Mouse (Mus musculus): ENCODE measurements at regions not wholly inside any gene's neighbourhood (a gene's known extent, or its start where the extent isn't known, plus 50 kb on each side); places are given as distances from the start of the nearest gene placed in this dataset.
A peak's percentile ranks its signal among the peaks of the same experiment; 100 is the strongest.

DNA sequence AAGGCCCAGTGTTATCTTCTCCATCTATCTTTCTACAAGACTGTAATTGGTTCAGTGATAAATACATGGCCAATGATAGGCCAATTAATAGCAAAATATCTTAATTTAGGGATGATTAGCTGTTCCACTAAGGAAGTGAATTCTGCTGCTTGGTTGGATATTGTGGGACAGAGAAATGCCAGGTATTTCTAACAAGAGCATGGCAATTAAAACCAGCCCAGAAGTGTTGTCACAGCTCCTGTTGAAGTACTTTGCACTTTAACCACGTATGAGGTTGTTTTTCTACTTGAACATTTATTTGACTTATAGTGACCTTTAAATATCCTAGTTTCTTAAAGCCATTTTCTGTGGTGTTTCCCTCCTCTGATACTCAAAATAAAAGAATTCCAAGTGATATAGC is 65.7 kb upstream of the Acsl4 start:
- H3K27me3 ChIP-seq, result peaks cover 9% of the 10 kb centered on the region; the same call in 1 of the 2 replicates
- no peak overlapping the region for H3K4me3 ChIP-seq

DNA sequence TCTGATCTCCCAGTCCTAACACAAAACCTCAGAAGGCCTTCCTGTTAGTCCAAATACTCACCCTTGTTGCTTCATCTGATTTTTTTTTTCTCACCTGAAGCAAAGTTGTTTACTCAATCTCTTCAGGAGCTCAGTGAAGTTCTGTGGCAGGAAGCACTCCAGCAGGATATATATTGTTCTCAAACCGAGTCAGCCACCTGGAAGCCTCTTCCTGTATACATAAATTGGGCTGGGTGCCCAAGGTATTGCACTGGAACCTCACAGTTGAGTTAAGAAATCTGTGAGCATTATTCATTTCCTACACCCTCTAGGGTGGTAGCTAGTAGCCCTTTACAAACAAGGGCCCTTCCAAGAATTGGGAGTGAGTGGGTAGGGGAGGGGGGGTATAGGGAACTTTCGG is 73.8 kb upstream of the Acsl4 start:
- no peak overlapping the region for H3K4me3 ChIP-seq
- WGBS, result 67% methylated on average over 2 of the region's 2 CpGs
- no peak overlapping the region for H3K9ac ChIP-seq (replicated peaks)
- H3K9me3 ChIP-seq, result no peaks in the 10 kb centered on the region
- H3K4me1 ChIP-seq, result peaks cover 2% of the 10 kb centered on the region; the same call in 1 of the 2 replicates
- peaks cover 34% of the 10 kb centered on the region; the same call in 1 of the 2 replicates for H3K27me3 ChIP-seq
- no peak for ATAC-seq (ENCODE audit: low FRiP score, low read depth)
- H3K36me3 ChIP-seq, result no peaks in the 10 kb centered on the region
- H3K4me2 ChIP-seq (replicated peaks), result no peak overlapping the region
- no peak overlapping the region for H3K27ac ChIP-seq (replicated peaks)

More for the DNA sequence above, 65.7 kb upstream of the Acsl4 start:
- no peak overlapping the region for H3K9ac ChIP-seq (replicated peaks)
- no peaks in the 10 kb centered on the region for H3K36me3 ChIP-seq
- no peak overlapping the region for H3K4me2 ChIP-seq (replicated peaks)
- no peaks in the 10 kb centered on the region for H3K4me1 ChIP-seq
- H3K9me3 ChIP-seq, result no peaks in the 10 kb centered on the region
- no peak for ATAC-seq (ENCODE audit: low FRiP score, low read depth)
- 69% methylated on average over 1 of the region's 1 CpGs for WGBS
- no peak overlapping the region for H3K27ac ChIP-seq (replicated peaks)

DNA sequence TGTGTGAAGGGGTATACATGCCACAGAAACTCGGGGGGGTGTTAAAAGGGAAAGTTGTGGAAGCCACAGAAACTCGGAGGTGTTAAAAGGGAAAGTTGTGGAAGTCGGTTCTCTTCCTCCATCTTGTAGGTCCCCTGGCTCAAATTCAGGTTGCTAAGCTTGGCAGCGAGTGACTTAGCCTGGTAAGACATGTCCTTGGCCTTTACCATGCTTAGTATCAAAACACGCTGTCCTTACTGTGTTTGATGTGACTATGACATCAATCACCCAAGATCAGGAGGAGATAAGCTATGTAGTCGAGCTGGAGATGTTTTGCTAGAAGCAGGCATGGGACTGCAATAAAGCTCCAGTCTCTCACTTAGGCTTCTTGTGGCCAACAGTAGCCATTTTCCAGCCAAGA is 74.4 kb upstream of the Acsl4 start:
- Histone ChIP-seq H3K9me3 (no peaks in the 10 kb centered on the region), H3K4me3 (no peak overlapping the region), H3K36me3 (no peaks in the 10 kb centered on the region), H3K9ac (replicated peaks) (no peak overlapping the region), H3K27me3 (peaks cover 34% of the 10 kb centered on the region; the same call in 1 of the 2 replicates), H3K4me1 (peaks cover 4% of the 10 kb centered on the region; the same call in 1 of the 2 replicates), H3K27ac (replicated peaks) (no peak overlapping the region), H3K4me2 (replicated peaks) (no peak overlapping the region)
- 78% methylated on average over 6 of the region's 6 CpGs for WGBS
- ATAC-seq (ENCODE audit: low FRiP score, low read depth), result no peak

DNA sequence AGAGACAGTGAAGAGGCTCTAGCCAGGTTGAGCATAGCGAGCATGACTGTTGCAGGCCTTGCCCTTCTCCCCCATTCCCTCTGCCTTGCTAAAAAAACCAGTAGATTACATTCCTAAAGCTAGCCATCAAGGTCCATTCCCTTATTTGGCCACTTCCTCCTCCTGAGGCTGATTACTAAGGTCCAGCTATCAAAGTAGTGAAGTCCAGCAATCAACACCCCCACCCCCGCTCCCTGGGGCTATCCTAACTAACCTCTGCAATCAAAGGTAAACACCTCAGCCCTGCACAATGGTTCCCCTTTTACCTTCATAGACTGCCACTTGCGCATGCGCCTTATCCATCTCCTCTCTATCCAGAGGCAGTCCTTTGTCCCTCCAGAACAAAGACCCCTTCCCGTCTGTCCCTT is 77.5 kb upstream of the Acsl4 start:
- Histone ChIP-seq H3K36me3 (no peaks in the 10 kb centered on the region), H3K27ac (replicated peaks) (no peak overlapping the region)
- peak; percentile 83 for ATAC-seq (ENCODE audit: low FRiP score, low read depth)

DNA sequence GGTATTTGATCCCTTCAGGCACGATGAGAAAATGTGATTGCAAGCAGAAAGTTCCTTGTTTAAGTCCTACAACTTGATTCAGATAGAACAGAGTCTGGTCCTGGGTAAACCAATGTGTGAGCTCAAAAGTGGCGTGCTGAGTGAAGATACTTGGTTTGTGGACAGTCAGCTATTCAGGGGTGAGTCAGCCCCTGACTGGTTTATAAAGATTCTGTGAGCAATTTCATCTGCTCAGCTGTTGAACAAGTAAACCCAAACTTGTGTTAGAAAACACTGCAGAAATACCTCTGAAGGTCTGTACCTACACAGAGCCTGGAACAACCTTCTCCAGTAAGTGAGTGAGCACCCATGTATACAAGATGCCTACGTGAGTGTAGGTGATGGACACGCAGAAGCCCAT is 78.1 kb upstream of the Acsl4 start:
- ATAC-seq (ENCODE audit: low FRiP score, low read depth), result no peak
- H3K4me3 ChIP-seq, result no peak overlapping the region
- no peak overlapping the region for H3K9ac ChIP-seq (replicated peaks)
- peaks cover 22% of the 10 kb centered on the region; the same call in 1 of the 2 replicates for H3K27me3 ChIP-seq
- H3K4me2 ChIP-seq (replicated peaks), result no peak overlapping the region
- H3K4me1 ChIP-seq, result peaks cover 4% of the 10 kb centered on the region; the same call in 1 of the 2 replicates
- no peaks in the 10 kb centered on the region for H3K9me3 ChIP-seq
- no peaks in the 10 kb centered on the region for H3K36me3 ChIP-seq
- 39% methylated on average over 4 of the region's 4 CpGs for WGBS
- H3K27ac ChIP-seq (replicated peaks), result peak overlapping the region; percentile 20; the same call in 1 of the 2 replicates

More for the DNA sequence above, 77.5 kb upstream of the Acsl4 start:
- H3K27me3 ChIP-seq, result peaks cover 26% of the 10 kb centered on the region; the same call in 1 of the 2 replicates
- no peak overlapping the region for H3K9ac ChIP-seq (replicated peaks)
- H3K4me2 ChIP-seq (replicated peaks), result no peak overlapping the region
- H3K4me3 ChIP-seq, result no peak overlapping the region
- H3K9me3 ChIP-seq, result no peaks in the 10 kb centered on the region
- H3K4me1 ChIP-seq, result peaks cover 4% of the 10 kb centered on the region; the same call in 1 of the 2 replicates
- 15% methylated on average over 5 of the region's 5 CpGs for WGBS

DNA sequence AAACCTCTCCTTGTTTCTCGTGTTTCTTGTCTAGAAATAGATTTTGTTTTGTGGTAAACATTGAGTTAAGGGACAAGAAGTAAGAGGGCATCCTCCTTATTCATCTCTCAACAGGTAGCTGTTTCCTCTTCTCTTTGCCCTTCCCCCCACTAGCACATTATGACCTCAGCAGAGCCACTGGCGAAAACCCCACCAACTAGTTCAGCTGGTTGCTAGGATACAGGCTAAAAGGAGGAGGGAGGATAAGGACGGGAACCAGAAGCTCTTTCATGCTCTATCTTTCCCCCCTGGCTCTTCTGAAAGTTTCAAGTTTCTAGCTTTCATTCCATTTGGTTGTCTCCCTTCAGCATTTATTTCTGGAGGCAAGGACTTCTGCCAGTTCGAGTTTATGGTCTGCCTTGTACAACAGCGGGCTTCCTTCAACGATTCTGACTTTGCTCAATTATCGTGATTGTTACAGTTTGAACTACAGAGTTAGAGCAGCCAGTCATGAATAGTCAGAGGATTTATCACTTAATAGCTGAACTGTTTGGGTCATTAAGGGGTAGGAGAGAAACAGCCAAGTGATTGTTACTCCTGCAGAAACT is 78.8 kb upstream of the Acsl4 start:
- Histone ChIP-seq H3K4me3 (no peak overlapping the region), H3K9ac (replicated peaks) (no peak overlapping the region), H3K9me3 (no peaks in the 10 kb centered on the region), H3K36me3 (no peaks in the 10 kb centered on the region), H3K27ac (replicated peaks) (no peak overlapping the region), H3K27me3 (peaks cover 21% of the 10 kb centered on the region; the same call in 1 of the 2 replicates), H3K4me2 (replicated peaks) (no peak overlapping the region), H3K4me1 (peaks cover 4% of the 10 kb centered on the region; the same call in 1 of the 2 replicates)
- 0 out of 2 replicates have a peak, but pooled peaks have one; percentile 38 for ATAC-seq (ENCODE audit: low FRiP score, low read depth)
- 22% methylated on average over 7 of the region's 7 CpGs for WGBS

DNA sequence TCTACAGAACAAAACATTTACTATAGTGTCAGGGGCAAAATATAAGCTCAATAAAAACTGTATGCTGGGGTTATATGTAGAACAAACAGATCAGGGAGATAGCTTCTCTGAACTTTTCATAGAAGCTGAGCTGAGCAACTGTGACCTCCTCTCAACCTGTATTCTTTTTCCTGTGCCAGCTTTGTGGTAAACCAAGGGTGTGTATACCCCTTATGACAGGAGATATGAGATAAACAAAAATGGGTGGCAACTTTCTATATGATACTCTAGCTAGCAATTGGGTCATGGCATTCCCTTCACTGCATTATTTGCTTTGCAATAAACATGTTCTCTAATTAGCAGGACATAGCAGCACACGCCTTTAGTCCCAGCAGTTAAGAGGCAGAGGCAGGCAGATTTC is 79.7 kb upstream of the Acsl4 start:
- Histone ChIP-seq H3K4me2 (replicated peaks) (no peak overlapping the region), H3K27ac (replicated peaks) (no peak overlapping the region), H3K9me3 (no peaks in the 10 kb centered on the region), H3K4me1 (peaks cover 4% of the 10 kb centered on the region; the same call in 1 of the 2 replicates), H3K9ac (replicated peaks) (no peak overlapping the region), H3K36me3 (no peaks in the 10 kb centered on the region), H3K4me3 (no peak overlapping the region), H3K27me3 (peaks cover 16% of the 10 kb centered on the region; the same call in 1 of the 2 replicates)
- 82% methylated on average over 1 of the region's 1 CpGs for WGBS
- no peak for ATAC-seq (ENCODE audit: low FRiP score, low read depth)

DNA sequence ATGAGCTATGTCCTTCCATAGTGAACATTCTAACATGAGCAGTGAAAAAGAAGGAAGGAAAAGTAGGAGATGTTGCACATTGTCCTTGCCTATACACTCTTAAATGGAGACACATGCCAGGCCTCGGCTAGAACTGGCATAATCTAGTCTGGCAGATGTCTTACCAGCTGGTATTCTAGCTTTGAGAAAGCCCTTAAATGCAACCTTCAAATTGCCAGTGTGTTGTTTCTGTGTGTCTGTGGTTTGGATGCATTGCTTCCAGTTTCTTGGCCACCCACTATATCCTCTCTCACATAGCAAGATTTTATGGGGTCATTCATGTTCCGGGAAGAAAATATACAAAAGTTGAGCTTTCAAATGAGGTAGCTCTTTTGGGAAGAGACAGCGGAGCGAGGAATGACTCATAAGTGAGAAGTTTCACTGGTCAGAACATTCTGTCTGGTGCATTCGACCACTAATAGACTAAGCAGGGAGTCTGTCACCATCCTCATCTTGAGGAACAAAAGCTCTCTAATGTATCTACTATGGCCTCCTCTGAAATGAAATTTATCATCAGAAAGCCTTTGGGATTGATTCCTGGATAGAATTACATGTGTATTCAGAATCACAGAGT is 91.0 kb upstream of the Acsl4 start:
- no peak overlapping the region for H3K9ac ChIP-seq (replicated peaks)
- no peaks in the 10 kb centered on the region for H3K36me3 ChIP-seq
- H3K4me1 ChIP-seq, result no peaks in the 10 kb centered on the region
- no peak overlapping the region for H3K4me2 ChIP-seq (replicated peaks)
- H3K4me3 ChIP-seq, result no peak overlapping the region
- H3K9me3 ChIP-seq, result no peaks in the 10 kb centered on the region
- ATAC-seq (ENCODE audit: low FRiP score, low read depth), result no peak
- WGBS, result 89% methylated on average over 5 of the region's 5 CpGs
- H3K27ac ChIP-seq (replicated peaks), result no peak overlapping the region
- peaks cover 33% of the 10 kb centered on the region; the same call in 1 of the 2 replicates for H3K27me3 ChIP-seq

DNA sequence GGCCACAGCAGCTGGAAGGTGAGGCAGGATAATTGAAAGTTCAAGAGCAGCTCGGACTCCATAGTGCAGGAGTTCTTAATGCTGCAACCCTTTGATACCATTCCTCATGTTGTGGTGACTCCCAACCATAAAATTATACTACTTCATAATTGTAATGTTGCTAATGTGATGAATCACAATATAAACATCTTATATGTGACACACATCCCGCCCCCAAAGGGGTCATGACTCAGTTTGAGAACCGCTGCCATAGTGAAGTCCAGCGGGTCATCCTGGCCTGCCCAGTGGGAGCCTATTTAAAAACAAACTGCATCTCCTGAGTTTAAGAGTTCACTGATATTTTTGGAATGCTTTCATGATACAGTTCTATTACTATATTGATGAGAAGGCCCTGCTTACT is 97.7 kb upstream of the Acsl4 start:
- 86% methylated on average over 4 of the region's 4 CpGs for WGBS
- Histone ChIP-seq H3K4me2 (replicated peaks) (no peak overlapping the region), H3K27ac (replicated peaks) (no peak overlapping the region), H3K27me3 (peaks cover 36% of the 10 kb centered on the region; the same call in 1 of the 2 replicates), H3K4me1 (no peaks in the 10 kb centered on the region), H3K9ac (replicated peaks) (no peak overlapping the region), H3K9me3 (no peaks in the 10 kb centered on the region), H3K36me3 (no peaks in the 10 kb centered on the region), H3K4me3 (no peak overlapping the region)
- ATAC-seq (ENCODE audit: low FRiP score, low read depth), result no peak

DNA sequence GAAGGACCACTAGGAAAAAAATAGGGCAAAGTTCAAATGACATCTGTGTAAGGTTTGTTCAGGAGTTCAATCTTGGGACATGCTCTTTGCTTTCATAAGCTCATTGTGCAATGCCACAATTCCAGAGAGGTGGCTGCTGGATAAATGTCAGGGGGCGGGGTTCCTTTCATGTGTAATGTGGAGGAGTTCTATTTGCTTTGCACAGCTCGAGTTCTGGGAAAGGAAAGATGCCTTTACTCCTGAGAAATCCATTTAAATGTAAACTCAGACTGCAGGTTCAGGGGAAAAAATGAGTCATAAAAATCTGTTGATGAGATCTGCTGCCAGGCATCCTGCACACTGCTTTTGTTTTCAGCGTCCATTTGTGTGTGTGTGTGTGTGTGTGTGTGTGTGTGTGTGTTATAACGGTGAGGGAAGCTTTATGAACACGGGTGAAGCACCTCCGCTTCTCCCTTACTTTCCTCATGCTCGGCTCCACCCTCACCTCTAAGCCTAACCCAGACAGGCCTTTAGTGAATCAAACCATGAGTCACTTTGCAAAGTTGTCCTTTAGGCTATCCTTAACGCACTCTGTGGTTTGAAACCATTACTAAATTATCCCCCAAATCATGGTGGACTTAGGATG is 99.9 kb upstream of the Acsl4 start:
- Histone ChIP-seq H3K9me3 (no peaks in the 10 kb centered on the region), H3K4me2 (replicated peaks) (no peak overlapping the region), H3K27ac (replicated peaks) (no peak overlapping the region), H3K27me3 (peaks cover 18% of the 10 kb centered on the region; the same call in 1 of the 2 replicates), H3K4me3 (no peak overlapping the region), H3K4me1 (no peaks in the 10 kb centered on the region), H3K9ac (replicated peaks) (no peak overlapping the region), H3K36me3 (no peaks in the 10 kb centered on the region)
- 77% methylated on average over 8 of the region's 8 CpGs for WGBS
- no peak for ATAC-seq (ENCODE audit: low FRiP score, low read depth)

DNA sequence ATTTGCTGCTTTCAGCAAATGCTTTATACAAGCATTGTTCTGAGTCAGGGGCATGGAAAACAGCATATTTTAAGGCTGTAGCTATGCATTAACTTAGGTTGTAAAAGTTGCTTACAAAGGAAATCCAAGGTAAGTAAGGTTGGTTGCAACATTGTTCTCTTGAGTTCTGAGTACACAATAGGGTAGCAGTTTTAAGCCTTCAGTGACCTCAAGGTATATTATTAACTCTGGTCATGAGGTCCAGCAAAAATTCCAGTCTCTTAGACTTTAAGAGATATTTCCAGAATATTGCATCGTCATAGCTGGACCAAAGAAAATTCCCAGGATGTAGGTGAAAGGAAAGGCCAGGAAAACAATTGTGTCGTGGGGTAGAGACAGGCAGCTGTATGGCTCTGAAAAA is 110.8 kb upstream of the Acsl4 start:
- ATAC-seq (ENCODE audit: low FRiP score, low read depth), result no peak
- no peak overlapping the region for H3K9ac ChIP-seq (replicated peaks)
- 84% methylated on average over 2 of the region's 2 CpGs for WGBS
- H3K9me3 ChIP-seq, result no peaks in the 10 kb centered on the region
- H3K4me3 ChIP-seq, result no peak overlapping the region
- no peaks in the 10 kb centered on the region for H3K36me3 ChIP-seq
- H3K27ac ChIP-seq (replicated peaks), result no peak overlapping the region
- H3K27me3 ChIP-seq, result peaks cover 29% of the 10 kb centered on the region
- no peak overlapping the region for H3K4me2 ChIP-seq (replicated peaks)
- H3K4me1 ChIP-seq, result no peaks in the 10 kb centered on the region

DNA sequence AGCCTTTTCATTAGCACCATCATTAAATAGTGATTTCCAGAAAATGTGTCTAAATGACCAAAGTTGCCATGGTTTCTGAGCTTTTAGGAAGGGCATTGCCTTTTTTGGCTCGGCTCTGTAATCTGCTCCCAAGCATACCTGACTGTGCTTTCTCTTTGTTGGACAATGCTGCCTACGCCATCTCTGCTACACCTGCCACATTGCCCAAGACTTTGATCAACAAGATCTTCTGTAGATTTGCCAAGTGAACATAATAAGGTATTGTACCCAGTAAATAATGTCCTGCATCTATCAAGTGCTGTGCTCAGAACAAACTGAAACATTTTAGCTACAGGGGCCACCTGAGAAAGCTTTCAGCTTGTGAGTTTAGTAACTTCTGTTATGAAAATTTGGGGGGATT is 114.6 kb upstream of the Acsl4 start:
- WGBS, result 65% methylated on average over 2 of the region's 2 CpGs
- Histone ChIP-seq H3K27me3 (peaks cover 23% of the 10 kb centered on the region), H3K4me2 (replicated peaks) (no peak overlapping the region), H3K4me1 (no peaks in the 10 kb centered on the region), H3K9me3 (no peaks in the 10 kb centered on the region), H3K4me3 (no peak overlapping the region), H3K36me3 (no peaks in the 10 kb centered on the region), H3K9ac (replicated peaks) (no peak overlapping the region), H3K27ac (replicated peaks) (no peak overlapping the region)
- ATAC-seq (ENCODE audit: low FRiP score, low read depth), result no peak
